Mouse (Mus musculus): ENCODE results near the gene Adcy3. TPM values are rescaled to one million over a fixed set of nuclear protein-coding genes. Genes with fewer than 3 reads are reported as not detected.

Adcy3 gene
- polyA plus RNA-seq (2016; fragmentation: Nextera tagmentation; extraction: Ambion mirVana), result 4.6 and 4.8 TPM in 2 replicates

DNA sequence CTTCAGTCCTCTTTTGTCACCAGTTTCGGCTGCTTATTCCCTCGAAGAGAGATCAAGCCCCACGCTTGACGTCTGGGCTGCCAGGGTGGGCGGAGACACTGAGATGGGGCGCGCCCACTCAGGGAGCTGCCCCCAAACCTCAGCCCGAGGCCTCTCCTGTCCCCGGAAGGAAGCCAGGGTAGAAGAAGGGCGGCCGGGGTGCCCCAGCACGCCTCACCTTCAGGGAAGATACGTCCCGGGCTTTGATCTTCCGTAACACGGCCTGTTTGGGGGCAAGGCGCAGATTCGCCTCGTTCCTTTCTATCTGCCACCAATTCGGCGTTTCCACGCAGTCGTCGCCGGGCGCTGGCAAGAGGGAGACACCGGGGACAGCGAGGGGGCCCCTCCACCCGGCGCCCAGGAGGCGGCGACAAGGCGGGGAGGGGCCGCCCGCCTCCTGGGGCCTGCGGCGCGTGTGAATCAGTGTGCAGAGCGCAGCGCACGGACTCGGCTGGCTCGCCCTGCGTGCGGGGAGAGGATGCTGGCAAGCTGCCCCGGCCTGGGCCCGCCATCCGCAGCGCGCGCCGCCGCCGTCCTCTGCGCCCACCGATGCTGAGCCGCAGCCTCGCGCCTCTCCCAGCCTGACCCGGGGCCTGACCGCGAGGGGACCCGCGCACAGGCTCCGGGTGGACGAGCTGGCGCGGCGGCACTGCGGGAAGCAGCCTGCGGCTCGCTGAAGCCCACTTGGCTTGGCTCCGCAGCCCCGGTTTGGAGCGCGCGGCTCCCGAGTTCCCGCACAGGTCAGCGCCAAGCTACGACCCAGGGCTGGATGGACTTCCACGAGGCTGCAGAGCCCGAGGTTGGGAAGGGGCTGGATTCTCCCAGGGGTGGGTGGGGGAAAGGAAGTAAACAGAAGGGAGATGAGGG is at the start of gene Adcy3:
Adcy3 (plus strand) TSS at position 163 of the 906 bp plus-strand sequence.
- peak; percentile 66 for DNase-seq (ENCODE audit: low spot score)
- Histone ChIP-seq H3K27ac (replicated peaks) (peak within 1 kb of the TSS; percentile 85), H3K4me1 (peaks cover 17% of the 10 kb centered on the region), H3K4me3 (peak within 1 kb of the TSS; percentile 72), H3K36me3 (peaks cover 7% of the 10 kb centered on the region; the same call in 1 of the 2 replicates), H3K9me3 (replicated peaks) (peaks cover 10% of the 10 kb centered on the region; the same call in 1 of the 2 replicates), H3K27me3 (ENCODE audit: low read depth, poor library complexity, severe bottlenecking) (peaks cover 25% of the 10 kb centered on the region)
- under 1% methylated on average over 83 of the region's 83 CpGs for WGBS

GRCm38 (mm10) chr12:4083441-4083840 is 49.5 kb upstream of the Adcy3 start:
- DNase-seq (ENCODE audit: low spot score), result no peak
- H3K4me1 ChIP-seq, result peaks cover 30% of the 10 kb centered on the region
- WGBS, result 79% methylated on average over 8 of the region's 8 CpGs
- H3K27me3 ChIP-seq (ENCODE audit: low read depth, poor library complexity, severe bottlenecking), result peaks cover 3% of the 10 kb centered on the region; the same call in 1 of the 2 replicates
- peak overlapping the region; percentile 67 for H3K4me3 ChIP-seq
- H3K9me3 ChIP-seq (replicated peaks), result no peaks in the 10 kb centered on the region
- 0 out of 2 replicates have a peak overlapping the region, but pooled peaks have one; percentile 96 for H3K27ac ChIP-seq (replicated peaks)
- peaks cover 32% of the 10 kb centered on the region for H3K36me3 ChIP-seq

DNA sequence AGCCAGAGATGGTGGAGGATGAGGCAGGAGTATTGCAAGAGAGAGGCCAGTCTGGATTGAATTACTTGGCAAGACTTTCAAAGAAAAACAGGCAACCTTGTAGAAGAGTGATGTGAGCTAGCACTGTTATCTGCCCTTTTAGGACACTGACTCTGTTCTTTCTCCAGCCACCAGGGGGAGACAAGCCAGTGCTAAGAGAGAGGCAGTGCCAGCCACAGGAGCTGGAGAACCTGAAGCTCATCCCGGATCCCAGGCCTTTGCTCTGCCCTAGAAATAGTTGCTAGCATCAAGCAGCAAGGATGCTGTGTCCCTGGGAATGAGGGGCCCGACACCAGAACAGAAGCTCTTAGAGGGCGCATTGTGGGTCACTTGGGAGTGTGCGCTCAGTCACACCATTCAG is 25.5 kb upstream of the Adcy3 start:
- H3K4me3 ChIP-seq, result no peak overlapping the region
- H3K27ac ChIP-seq (replicated peaks), result no peak overlapping the region
- H3K9me3 ChIP-seq (replicated peaks), result no peaks in the 10 kb centered on the region
- H3K27me3 ChIP-seq (ENCODE audit: low read depth, poor library complexity, severe bottlenecking), result no peaks in the 10 kb centered on the region
- 75% methylated on average over 4 of the region's 4 CpGs for WGBS
- peaks cover 76% of the 10 kb centered on the region for H3K36me3 ChIP-seq
- DNase-seq (ENCODE audit: low spot score), result peak; percentile 63
- no peaks in the 10 kb centered on the region for H3K4me1 ChIP-seq

DNA sequence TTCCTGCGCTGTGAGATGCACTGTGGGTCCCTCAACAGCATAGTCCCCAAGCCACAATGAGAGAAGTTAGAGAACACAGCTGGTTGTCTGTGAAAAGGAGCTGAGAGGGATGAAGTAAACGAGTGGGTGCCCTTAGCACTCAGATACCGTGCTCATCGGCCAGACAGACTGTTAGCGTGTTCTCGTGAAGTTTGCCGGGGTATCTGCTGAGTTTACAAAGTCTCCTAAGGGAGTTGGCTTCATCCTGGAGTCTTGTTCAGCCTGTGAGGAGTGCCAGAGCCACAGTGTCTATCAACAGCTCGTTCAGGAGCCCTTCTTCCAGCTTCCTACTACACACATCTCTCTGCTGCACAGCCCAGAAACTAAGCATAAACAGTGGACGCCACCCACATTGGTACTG is 16.8 kb upstream of the Adcy3 start:
- Histone ChIP-seq H3K9me3 (replicated peaks) (no peaks in the 10 kb centered on the region), H3K4me1 (no peaks in the 10 kb centered on the region), H3K27ac (replicated peaks) (no peak overlapping the region), H3K36me3 (peaks cover 9% of the 10 kb centered on the region; the same call in 1 of the 2 replicates), H3K27me3 (ENCODE audit: low read depth, poor library complexity, severe bottlenecking) (no peaks in the 10 kb centered on the region), H3K4me3 (no peak overlapping the region)
- WGBS, result 88% methylated on average over 9 of the region's 9 CpGs
- no peak for DNase-seq (ENCODE audit: low spot score)

DNA sequence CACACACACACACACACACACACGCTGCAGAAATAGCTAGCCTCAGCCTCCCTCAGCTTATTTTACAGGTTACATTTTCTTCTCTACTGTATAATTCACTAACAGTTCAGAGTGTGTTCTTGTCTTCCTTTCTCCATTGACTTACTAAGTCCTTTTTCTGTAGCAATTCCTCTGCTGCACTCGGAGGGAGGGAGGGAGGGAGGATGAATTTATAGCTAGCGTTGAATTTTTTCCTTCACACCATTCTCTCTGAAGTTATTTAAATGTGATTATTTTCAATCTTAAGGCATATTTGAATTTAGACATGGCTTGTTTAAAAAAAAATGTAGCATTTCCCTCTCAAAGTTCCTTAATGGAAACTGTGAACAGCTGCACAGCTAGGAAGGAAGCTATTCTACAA is 15.8 kb upstream of the Adcy3 start:
- Histone ChIP-seq H3K4me3 (no peak overlapping the region), H3K4me1 (no peaks in the 10 kb centered on the region)
- 96% methylated on average over 3 of the region's 3 CpGs for WGBS

GRCm38 (mm10) chr12:4117579-4117978 is 15.3 kb upstream of the Adcy3 start:
- Histone ChIP-seq H3K27ac (replicated peaks) (no peak overlapping the region), H3K4me3 (no peak overlapping the region), H3K4me1 (no peaks in the 10 kb centered on the region), H3K9me3 (replicated peaks) (no peaks in the 10 kb centered on the region), H3K27me3 (ENCODE audit: low read depth, poor library complexity, severe bottlenecking) (no peaks in the 10 kb centered on the region), H3K36me3 (peaks cover 6% of the 10 kb centered on the region; the same call in 1 of the 2 replicates)
- WGBS, result 80% methylated on average over 4 of the region's 4 CpGs
- no peak for DNase-seq (ENCODE audit: low spot score)

More for the DNA sequence above, 15.8 kb upstream of the Adcy3 start:
- no peaks in the 10 kb centered on the region for H3K27me3 ChIP-seq (ENCODE audit: low read depth, poor library complexity, severe bottlenecking)
- no peak overlapping the region for H3K27ac ChIP-seq (replicated peaks)
- peaks cover 9% of the 10 kb centered on the region; the same call in 1 of the 2 replicates for H3K36me3 ChIP-seq
- DNase-seq (ENCODE audit: low spot score), result no peak
- H3K9me3 ChIP-seq (replicated peaks), result no peaks in the 10 kb centered on the region

DNA sequence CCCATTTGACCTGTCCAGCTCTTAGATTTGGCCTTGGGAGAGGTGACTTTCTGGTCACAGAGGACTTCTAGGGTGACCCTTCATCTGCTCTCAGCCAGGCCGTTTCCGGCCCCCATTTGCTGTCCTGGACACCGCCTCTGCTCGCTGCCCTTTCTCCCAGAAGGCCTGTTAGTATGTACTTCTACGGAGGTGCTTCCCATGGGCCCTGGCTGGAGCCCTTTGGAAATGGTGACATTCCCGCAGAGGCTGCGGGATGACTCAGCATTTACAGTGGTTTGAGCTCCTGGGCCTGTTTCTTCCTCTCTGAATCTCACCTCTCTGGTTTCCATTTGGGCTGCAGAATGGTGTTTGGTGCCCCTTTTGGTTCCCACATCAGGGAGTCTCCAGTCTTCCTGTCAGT is 5.6 kb upstream of the Adcy3 start:
- no peak overlapping the region for H3K27ac ChIP-seq (replicated peaks)
- peaks cover 5% of the 10 kb centered on the region; the same call in 1 of the 2 replicates for H3K9me3 ChIP-seq (replicated peaks)
- H3K4me3 ChIP-seq, result no peak overlapping the region
- no peak for DNase-seq (ENCODE audit: low spot score)
- no peaks in the 10 kb centered on the region; the same call in 1 of the 2 replicates for H3K4me1 ChIP-seq
- H3K36me3 ChIP-seq, result no peaks in the 10 kb centered on the region
- 87% methylated on average over 7 of the region's 7 CpGs for WGBS
- H3K27me3 ChIP-seq (ENCODE audit: low read depth, poor library complexity, severe bottlenecking), result peaks cover 6% of the 10 kb centered on the region; the same call in 1 of the 2 replicates

DNA sequence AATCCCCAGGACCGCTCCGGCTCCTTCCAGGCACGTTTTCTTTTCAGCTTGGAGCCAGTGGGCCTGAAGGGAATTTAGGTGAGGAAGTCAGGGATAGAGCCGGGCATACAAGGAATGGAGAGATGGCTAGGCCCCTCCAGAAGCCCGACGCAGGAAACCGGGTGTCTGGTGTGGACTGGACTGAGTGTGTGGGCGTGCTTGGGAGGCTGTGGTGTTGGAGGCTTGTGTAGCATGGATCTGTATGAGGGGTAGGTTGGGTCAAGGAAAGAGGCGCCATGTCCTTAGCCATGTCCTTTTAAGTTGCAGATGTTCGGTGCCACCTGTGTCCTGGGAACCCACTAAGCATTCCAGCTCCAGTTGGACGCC is 927 bp downstream of the Adcy3 start:
- WGBS, result 43% methylated on average over 11 of the region's 11 CpGs
- Histone ChIP-seq H3K4me1 (peaks cover 17% of the 10 kb centered on the region), H3K36me3 (peaks cover 7% of the 10 kb centered on the region; the same call in 1 of the 2 replicates), H3K9me3 (replicated peaks) (peaks cover 10% of the 10 kb centered on the region; the same call in 1 of the 2 replicates), H3K4me3 (peak overlapping the region; percentile 72), H3K27ac (replicated peaks) (peak overlapping the region; percentile 85), H3K27me3 (ENCODE audit: low read depth, poor library complexity, severe bottlenecking) (peaks cover 25% of the 10 kb centered on the region)
- no peak for DNase-seq (ENCODE audit: low spot score)

- Histone ChIP-seq H3K27ac (replicated peaks) (no peak overlapping the region), H3K4me1 (peaks cover 10% of the 10 kb centered on the region), H3K4me3 (no peak overlapping the region), H3K36me3 (no peaks in the 10 kb centered on the region), H3K9me3 (replicated peaks) (no peaks in the 10 kb centered on the region), H3K27me3 (ENCODE audit: low read depth, poor library complexity, severe bottlenecking) (no peaks in the 10 kb centered on the region)
- WGBS, result 91% methylated on average over 5 of the region's 5 CpGs
- DNase-seq (ENCODE audit: low spot score), result no peak
Observed at GRCm38 (mm10) chr12:4143179-4143578, 10.3 kb downstream of the Adcy3 start.

DNA sequence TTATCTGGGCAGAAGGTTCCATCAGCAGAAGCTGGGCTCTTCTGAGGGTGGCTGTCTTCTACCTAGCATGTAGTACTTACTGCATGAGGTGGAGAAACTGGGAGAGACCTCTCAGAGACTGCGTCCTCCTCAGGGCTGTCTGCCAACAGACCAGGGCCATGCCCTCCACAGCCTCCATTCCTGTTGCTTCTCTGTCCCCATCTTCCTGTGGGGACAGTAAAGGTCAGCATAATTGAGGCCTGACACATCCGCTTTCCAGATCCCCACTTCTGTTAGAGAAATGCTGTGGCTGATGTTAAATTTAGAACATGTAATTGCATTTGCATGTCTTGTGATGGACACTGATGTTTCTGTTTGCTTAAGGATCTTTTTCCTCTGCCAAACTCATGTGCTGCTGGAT is 18.0 kb downstream of the Adcy3 start:
- no peak for DNase-seq (ENCODE audit: low spot score)
- Histone ChIP-seq H3K4me3 (no peak overlapping the region), H3K27me3 (ENCODE audit: low read depth, poor library complexity, severe bottlenecking) (no peaks in the 10 kb centered on the region), H3K36me3 (no peaks in the 10 kb centered on the region), H3K9me3 (replicated peaks) (no peaks in the 10 kb centered on the region), H3K27ac (replicated peaks) (no peak overlapping the region), H3K4me1 (no peaks in the 10 kb centered on the region)
- 89% methylated on average over 2 of the region's 2 CpGs for WGBS

GRCm38 (mm10) chr12:4151969-4152368 is 19.1 kb downstream of the Adcy3 start:
- Histone ChIP-seq H3K4me3 (no peak overlapping the region), H3K27me3 (ENCODE audit: low read depth, poor library complexity, severe bottlenecking) (no peaks in the 10 kb centered on the region), H3K4me1 (no peaks in the 10 kb centered on the region), H3K27ac (replicated peaks) (no peak overlapping the region), H3K9me3 (replicated peaks) (no peaks in the 10 kb centered on the region), H3K36me3 (no peaks in the 10 kb centered on the region)
- DNase-seq (ENCODE audit: low spot score), result no peak
- WGBS, result 92% methylated on average over 3 of the region's 3 CpGs

GRCm38 (mm10) chr12:4157466-4157865 is 24.6 kb downstream of the Adcy3 start:
- Histone ChIP-seq H3K27me3 (ENCODE audit: low read depth, poor library complexity, severe bottlenecking) (no peaks in the 10 kb centered on the region), H3K36me3 (no peaks in the 10 kb centered on the region)
- WGBS, result 88% methylated on average over 2 of the region's 2 CpGs

DNA sequence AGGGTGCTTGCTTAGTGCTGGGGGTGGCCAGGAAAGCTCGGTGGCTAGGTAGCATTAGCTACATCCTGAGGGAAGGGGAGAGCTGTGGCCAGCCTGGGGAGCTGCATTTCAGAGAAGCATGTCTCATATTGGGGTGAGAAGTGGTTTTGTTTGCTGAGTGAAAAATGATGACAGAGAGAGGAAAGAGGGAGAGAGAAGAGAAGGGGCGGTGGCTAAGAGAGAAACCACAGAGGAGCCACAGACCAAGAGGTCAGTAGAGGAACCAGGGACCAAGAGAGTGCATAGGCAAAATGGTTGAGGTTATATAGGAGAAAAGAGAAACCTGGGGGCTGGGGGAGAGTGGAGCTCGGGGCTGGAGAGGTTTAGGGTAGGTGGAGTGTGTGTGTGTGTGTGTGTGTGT is 25.3 kb downstream of the Adcy3 start:
- 90% methylated on average over 3 of the region's 3 CpGs for WGBS
- no peaks in the 10 kb centered on the region for H3K36me3 ChIP-seq
- no peaks in the 10 kb centered on the region for H3K9me3 ChIP-seq (replicated peaks)
- no peak for DNase-seq (ENCODE audit: low spot score)
- H3K4me1 ChIP-seq, result peaks cover 16% of the 10 kb centered on the region; the same call in 1 of the 2 replicates
- no peaks in the 10 kb centered on the region for H3K27me3 ChIP-seq (ENCODE audit: low read depth, poor library complexity, severe bottlenecking)
- no peak overlapping the region for H3K27ac ChIP-seq (replicated peaks)
- H3K4me3 ChIP-seq, result no peak overlapping the region

More at GRCm38 (mm10) chr12:4157466-4157865, 24.6 kb downstream of the Adcy3 start:
- peaks cover 16% of the 10 kb centered on the region; the same call in 1 of the 2 replicates for H3K4me1 ChIP-seq
- DNase-seq (ENCODE audit: low spot score), result no peak
- H3K4me3 ChIP-seq, result no peak overlapping the region
- no peak overlapping the region for H3K27ac ChIP-seq (replicated peaks)
- no peaks in the 10 kb centered on the region for H3K9me3 ChIP-seq (replicated peaks)
